Mouse (Mus musculus) liver, embryonic 12.5 days (tissue): ENCODE results near the gene Itgb6. TPM values are rescaled to one million over a fixed set of nuclear protein-coding genes. Genes with fewer than 3 reads are reported as not detected.

Experiments used
- ATAC-seq: fragments of 200-750 bp; cut with Nextera tagmentation; 2 replicates; pipeline ENCODE4 v1.8.0; 2017; ENCODE audit warnings: moderate number of reproducible peaks, mild to moderate bottlenecking, moderate library complexity
- H3K27ac ChIP-seq: fragments of 300-500 bp; sonication (generic); 2 replicates; pipeline ENCODE4 v1.5.1; 2016; ENCODE audit warnings: mild to moderate bottlenecking
- H3K27me3 ChIP-seq: fragments of 300-500 bp; sonication (generic); replicated peaks from 2 replicates; pipeline ENCODE4 v1.6.1; 2016; ENCODE audit warnings: mild to moderate bottlenecking, moderate library complexity
- H3K36me3 ChIP-seq: fragments of 300-500 bp; sonication (generic); 2 replicates; pipeline ENCODE4 v1.6.1; 2016; ENCODE audit warnings: mild to moderate bottlenecking, moderate library complexity
- H3K4me1 ChIP-seq: fragments of 300-500 bp; sonication (generic); 2 replicates; pipeline ENCODE4 v1.6.1; 2016
- H3K4me2 ChIP-seq: fragments of 300-500 bp; sonication (generic); 2 replicates; pipeline ENCODE4 v1.6.1; 2016; ENCODE audit warnings: mild to moderate bottlenecking, moderate library complexity
- H3K4me3 ChIP-seq: fragments of 300-500 bp; sonication (generic); 2 replicates; pipeline ENCODE4 v1.5.1; 2016; ENCODE audit warnings: mild to moderate bottlenecking, moderate library complexity
- H3K9ac ChIP-seq: fragments of 300-500 bp; sonication (generic); 2 replicates; pipeline ENCODE4 v1.6.1; 2016; ENCODE audit warnings: mild to moderate bottlenecking, moderate library complexity
- H3K9me3 ChIP-seq: fragments of 300-500 bp; sonication (generic); replicated peaks from 2 replicates; pipeline ENCODE4 v1.6.1; 2016; ENCODE audit warnings: mild to moderate bottlenecking, moderate library complexity
- WGBS: fragments of 180-500 bp; shearing (Covaris S2); methylation state at CpG from one replicate; pipeline ENCODE4 v1.1.7; 2016; ENCODE audit not compliant: insufficient replicate concordance; 5-methylcytosine and 5-hydroxymethylcytosine counted together
- polyA plus RNA-seq: library from polyadenylated mRNA; unstranded; fragments of >200 nt; fragmentation: Nextera tagmentation; extraction: Ambion mirVana; gene quantifications from 2 replicates; pipeline ENCODE4 v1.2.1, GENCODE M21; 2016

Itgb6 gene
- polyA plus RNA-seq, 1 experiment from 2014 or later: 0.04 TPM

DNA sequence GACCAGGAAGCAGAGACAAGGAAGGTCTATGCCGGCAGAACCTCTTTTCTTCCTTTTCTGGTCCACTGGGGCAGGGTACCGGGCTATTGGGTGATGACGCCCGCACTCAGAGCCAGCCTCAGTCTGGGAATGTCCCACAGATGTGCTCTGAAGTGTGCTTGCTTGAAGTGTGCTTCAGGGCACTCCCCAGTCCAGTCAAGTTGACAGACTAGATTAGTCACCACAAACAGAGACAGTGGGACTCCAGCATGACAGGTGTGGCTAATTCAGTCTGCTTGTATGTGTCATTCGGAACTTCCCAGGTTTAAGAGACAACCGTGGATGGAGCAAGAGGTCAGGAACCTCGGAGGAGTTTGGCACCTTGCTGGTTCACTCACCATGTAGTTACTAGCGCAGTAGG lies 27.9 kb downstream of the Itgb6 start:
- H3K36me3 ChIP-seq: no peaks in the 10 kb centered on the region
- no peak overlapping the region for H3K9ac ChIP-seq
- H3K4me3 ChIP-seq: no peak overlapping the region
- no peak overlapping the region for H3K4me2 ChIP-seq
- WGBS: 75% methylated on average over 8 of the region's 8 CpGs
- no peaks in the 10 kb centered on the region for H3K9me3 ChIP-seq
- H3K27me3 ChIP-seq: no peaks in the 10 kb centered on the region
- ATAC-seq: no peak
- H3K4me1 ChIP-seq: no peaks in the 10 kb centered on the region
- no peak overlapping the region for H3K27ac ChIP-seq

DNA sequence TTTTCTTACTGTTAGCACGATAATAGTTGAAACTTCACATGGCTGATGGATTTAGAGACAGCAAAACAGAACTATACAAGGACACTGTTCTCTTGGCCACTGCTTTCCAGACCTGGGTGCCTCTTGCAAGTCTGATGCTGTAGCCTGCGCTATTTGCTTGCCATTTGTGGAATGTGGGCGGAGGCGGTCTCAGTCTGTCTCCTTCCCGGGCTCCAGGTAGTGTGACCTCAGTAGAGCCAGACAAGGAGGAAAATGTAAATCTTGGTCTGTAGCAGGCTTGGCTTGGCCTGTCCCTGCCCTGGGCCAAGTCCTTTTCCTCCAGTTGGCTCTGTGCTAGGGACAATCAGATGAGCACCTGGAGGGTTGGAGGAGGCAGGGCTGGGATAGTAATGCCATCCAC lies 30.2 kb downstream of the Itgb6 start:
- Histone ChIP-seq H3K9me3 (no peaks in the 10 kb centered on the region), H3K4me2 (no peak overlapping the region), H3K4me3 (no peak overlapping the region), H3K27me3 (no peaks in the 10 kb centered on the region), H3K27ac (no peak overlapping the region), H3K36me3 (no peaks in the 10 kb centered on the region), H3K9ac (no peak overlapping the region), H3K4me1 (no peaks in the 10 kb centered on the region; the same call in 1 of the 2 replicates)
- no peak for ATAC-seq
- WGBS: 60% methylated on average over 5 of the region's 5 CpGs

DNA sequence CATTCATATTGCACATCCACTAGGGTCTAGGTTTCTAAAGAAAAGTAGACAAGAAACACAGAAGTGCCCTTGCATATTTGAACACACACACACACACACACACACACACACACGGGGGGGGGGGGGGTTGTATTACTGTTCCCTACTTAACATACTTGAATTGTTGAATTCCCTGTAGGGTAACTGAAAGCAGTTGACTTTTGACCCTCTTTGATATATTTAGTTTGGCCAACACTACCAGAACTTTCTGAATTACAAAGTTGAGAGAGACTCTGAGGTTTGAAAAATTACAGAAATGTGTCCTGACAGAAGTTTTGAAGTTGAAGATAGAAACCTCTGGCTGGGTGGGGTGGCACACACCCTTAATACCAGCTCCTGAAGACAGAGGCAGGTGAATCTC lies 32.2 kb downstream of the Itgb6 start:
- no peak for ATAC-seq
- H3K4me2 ChIP-seq: no peak overlapping the region
- no peaks in the 10 kb centered on the region for H3K9me3 ChIP-seq
- no peak overlapping the region for H3K27ac ChIP-seq
- H3K4me1 ChIP-seq: no peaks in the 10 kb centered on the region; the same call in 1 of the 2 replicates
- no peaks in the 10 kb centered on the region for H3K36me3 ChIP-seq
- no peaks in the 10 kb centered on the region for H3K27me3 ChIP-seq
- H3K9ac ChIP-seq: no peak overlapping the region
- no peak overlapping the region for H3K4me3 ChIP-seq
- 42% methylated on average over 1 of the region's 1 CpGs for WGBS

DNA sequence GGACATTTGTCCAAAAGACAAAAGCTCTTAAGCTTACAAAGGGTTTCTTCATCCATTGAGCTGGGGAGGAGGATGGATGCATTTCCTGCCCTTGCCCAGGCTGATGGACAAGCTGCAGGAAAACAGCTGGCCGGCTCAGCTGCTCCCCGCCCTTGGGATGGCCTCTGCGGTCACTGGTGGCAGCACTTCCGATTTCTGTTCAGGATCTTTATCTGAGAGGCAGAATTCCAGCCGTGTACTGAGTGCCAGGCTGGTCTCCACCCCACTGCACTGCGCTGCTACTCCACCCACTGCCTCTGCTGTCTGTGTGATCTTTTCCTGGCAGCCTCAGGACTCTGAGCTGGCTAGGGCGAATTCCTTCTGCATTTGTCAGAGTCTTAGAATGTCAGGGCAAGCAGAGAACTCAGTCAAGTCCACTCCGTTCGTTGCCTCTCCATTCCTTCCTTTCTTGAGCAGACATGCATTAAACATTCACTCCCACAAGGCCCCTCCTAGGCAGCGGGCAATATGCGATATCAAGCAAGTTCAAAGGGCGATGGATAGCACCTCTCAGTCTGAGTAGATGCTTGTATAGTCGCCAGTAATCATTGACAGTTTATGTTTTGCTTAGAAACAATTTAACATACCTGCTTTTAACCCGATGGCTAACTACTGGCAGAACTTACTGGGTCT lies 33.4 kb downstream of the Itgb6 start:
- no peak for ATAC-seq
- Histone ChIP-seq H3K36me3 (no peaks in the 10 kb centered on the region), H3K4me3 (no peak overlapping the region), H3K27ac (no peak overlapping the region), H3K4me2 (no peak overlapping the region), H3K4me1 (no peaks in the 10 kb centered on the region; the same call in 1 of the 2 replicates), H3K27me3 (no peaks in the 10 kb centered on the region), H3K9me3 (no peaks in the 10 kb centered on the region), H3K9ac (no peak overlapping the region)
- WGBS: 33% methylated on average over 14 of the region's 14 CpGs

DNA sequence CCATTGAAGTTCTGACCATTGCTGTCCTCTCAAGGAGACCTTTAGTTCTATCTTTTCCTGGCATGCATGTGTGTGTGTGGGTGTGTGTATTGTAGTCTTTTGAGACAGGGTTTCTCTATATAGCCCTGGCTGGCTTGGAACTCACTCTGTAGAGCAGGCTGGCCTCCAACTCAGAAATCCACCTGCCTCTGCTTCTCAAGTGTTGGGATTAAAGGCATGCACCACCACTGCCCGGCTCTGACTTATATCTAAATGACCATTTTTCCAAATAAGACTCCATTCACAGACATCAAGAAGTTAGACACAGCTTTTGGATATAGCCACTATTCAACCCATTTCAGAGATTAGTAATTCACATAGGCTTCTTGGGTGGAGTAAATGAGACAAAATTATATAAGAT lies 34.3 kb downstream of the Itgb6 start:
- Histone ChIP-seq H3K9me3 (no peaks in the 10 kb centered on the region), H3K9ac (no peak overlapping the region), H3K36me3 (no peaks in the 10 kb centered on the region), H3K4me2 (no peak overlapping the region), H3K4me1 (no peaks in the 10 kb centered on the region; the same call in 1 of the 2 replicates), H3K27me3 (no peaks in the 10 kb centered on the region), H3K27ac (no peak overlapping the region), H3K4me3 (no peak overlapping the region)
- ATAC-seq: no peak
- 81% methylated on average over 1 of the region's 1 CpGs for WGBS

DNA sequence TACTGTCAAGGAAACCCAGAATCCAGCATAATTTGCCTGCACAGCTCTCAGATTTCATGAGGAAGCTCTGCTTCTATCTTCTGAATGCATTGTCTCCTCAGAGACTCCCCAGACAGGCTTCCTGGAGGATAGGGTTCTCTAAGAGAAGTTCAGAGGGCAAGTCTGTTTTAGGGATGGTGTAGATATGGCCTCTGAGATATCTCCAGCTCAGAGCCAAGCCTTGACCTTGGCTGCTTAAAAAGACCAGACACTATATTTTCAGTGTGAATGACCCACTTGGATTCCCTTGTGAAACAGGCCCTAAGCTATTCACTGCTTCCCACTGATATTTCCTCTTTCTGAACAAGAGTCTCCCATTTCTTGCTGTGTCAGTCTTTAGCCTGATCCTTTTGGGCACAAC lies 36.5 kb downstream of the Itgb6 start:
- ATAC-seq: no peak
- Histone ChIP-seq H3K4me3 (no peak overlapping the region), H3K4me2 (no peak overlapping the region), H3K9me3 (no peaks in the 10 kb centered on the region), H3K36me3 (no peaks in the 10 kb centered on the region), H3K9ac (no peak overlapping the region), H3K4me1 (no peaks in the 10 kb centered on the region; the same call in 1 of the 2 replicates), H3K27ac (no peak overlapping the region), H3K27me3 (no peaks in the 10 kb centered on the region)

DNA sequence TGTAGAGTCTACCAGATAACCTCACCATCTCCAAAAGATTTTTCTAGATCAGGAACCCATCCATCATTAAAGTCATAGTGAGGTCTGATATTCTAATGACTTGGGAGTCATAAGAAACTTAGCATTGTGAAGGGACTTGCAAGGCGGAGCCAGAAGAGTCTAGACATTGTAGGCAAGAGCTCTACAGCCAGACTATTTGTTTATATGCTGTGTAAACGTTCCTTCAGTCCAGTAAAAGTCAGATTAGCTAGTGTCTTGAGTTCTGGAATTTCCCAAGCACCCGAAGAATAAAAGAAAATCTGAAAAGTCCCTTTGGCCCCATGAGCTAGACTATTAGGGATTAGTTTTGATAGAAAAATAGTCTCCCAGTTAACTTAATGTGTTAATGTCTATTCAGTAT lies 38.3 kb downstream of the Itgb6 start:
- no peaks in the 10 kb centered on the region for H3K36me3 ChIP-seq
- 46% methylated on average over 3 of the region's 3 CpGs for WGBS
- no peaks in the 10 kb centered on the region for H3K9me3 ChIP-seq
- ATAC-seq: no peak
- H3K9ac ChIP-seq: no peak overlapping the region
- H3K4me1 ChIP-seq: no peaks in the 10 kb centered on the region; the same call in 1 of the 2 replicates
- no peaks in the 10 kb centered on the region for H3K27me3 ChIP-seq
- no peak overlapping the region for H3K4me3 ChIP-seq
- no peak overlapping the region for H3K4me2 ChIP-seq
- H3K27ac ChIP-seq: no peak overlapping the region

DNA sequence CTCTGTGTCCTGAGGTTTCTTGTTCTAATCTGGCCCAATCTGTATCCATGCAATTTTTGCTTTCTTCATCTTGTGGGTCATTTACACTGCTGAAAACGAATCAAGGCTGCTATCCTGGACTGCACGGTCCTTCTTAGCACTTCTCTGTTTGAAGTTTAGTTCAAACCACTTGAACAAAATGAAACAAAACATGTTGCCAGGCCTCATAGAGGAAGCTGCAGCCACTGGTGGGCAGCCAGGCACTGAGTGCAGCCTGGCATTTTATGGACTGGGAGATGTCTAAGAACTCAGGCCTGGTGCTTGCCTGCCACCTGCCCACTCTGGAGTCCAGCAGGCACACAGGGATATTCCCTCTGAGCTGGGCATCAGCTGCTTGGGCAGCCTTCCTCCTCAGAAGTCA lies 39.9 kb downstream of the Itgb6 start:
- Histone ChIP-seq H3K36me3 (no peaks in the 10 kb centered on the region), H3K4me1 (no peaks in the 10 kb centered on the region), H3K27ac (no peak overlapping the region), H3K4me3 (no peak overlapping the region), H3K4me2 (no peak overlapping the region), H3K27me3 (no peaks in the 10 kb centered on the region), H3K9ac (no peak overlapping the region), H3K9me3 (no peaks in the 10 kb centered on the region)
- WGBS: 64% methylated on average over 2 of the region's 2 CpGs
- no peak for ATAC-seq

DNA sequence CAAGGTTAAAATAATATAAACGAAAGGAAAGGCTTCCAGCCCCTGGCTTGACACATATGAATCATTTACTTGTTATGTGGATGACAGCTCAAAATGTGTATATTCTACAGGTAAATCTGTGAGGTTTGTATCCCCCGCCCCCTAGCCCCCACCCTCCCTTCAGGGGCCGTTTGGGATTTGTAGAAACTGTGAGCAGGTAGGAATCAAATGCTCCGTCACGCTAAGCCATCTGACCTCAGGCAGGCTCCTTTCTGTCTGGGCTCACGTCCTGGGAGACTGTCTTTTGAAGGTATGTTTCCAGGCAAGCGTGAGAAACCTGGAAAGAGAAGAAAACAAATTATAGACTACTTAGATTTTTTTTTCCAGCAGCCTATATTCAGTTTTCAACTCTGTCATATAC lies 48.0 kb downstream of the Itgb6 start:
- 60% methylated on average over 7 of the region's 7 CpGs for WGBS
- no peak for ATAC-seq
- Histone ChIP-seq H3K9me3 (no peaks in the 10 kb centered on the region), H3K36me3 (no peaks in the 10 kb centered on the region), H3K4me3 (no peak overlapping the region), H3K9ac (no peak overlapping the region), H3K4me2 (no peak overlapping the region), H3K27ac (no peak overlapping the region), H3K4me1 (no peaks in the 10 kb centered on the region), H3K27me3 (no peaks in the 10 kb centered on the region)

DNA sequence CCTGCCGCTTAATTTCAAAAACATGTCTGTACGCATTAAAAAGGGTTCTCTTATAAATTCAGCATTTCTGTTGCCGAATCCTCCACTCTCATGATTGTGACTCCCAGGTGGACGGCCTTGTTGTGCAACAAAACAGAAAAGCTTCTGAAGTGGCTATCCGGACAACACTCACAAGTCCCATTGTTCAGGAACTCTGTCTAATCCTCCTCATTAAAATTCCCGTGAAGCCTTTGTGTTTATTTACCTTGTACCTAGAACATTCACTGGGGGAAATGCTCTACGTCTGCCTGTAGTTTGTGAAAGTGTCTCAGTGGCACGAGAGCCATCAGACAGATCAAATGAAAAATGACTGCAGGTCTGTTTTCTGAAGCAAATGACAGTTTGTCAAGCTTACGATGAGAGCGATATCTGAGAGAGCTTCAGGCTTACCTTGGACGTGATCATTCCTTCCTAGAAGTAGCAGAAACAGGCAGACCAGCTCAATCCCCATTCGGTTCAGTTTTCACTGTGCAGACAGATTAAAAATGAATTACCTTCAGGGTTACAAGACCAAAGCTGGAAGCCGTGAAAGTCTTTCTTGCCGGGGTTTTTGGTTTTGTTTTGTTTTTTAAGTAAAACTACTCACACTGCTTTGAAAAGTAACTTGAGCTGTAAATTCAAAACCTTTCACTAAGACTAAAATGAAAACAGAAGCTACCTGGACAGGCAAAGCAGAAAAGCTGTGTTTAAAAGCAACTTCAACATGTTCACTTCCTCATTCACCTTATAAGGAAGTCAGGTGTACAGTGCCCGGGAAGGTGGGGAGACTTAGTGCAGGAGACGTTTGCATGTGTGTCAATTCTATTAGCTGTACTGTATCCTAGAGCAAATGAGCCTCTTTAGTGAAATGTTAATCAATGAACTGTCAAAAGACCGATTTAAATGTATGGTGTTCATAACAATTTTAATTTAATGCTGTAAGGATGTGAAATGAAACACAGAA lies 49.2 kb downstream of the Itgb6 start:
- 61% methylated on average over 17 of the region's 17 CpGs for WGBS
- Histone ChIP-seq H3K27me3 (no peaks in the 10 kb centered on the region), H3K9me3 (no peaks in the 10 kb centered on the region), H3K4me3 (no peak overlapping the region), H3K9ac (no peak overlapping the region), H3K27ac (no peak overlapping the region), H3K4me1 (no peaks in the 10 kb centered on the region), H3K36me3 (no peaks in the 10 kb centered on the region), H3K4me2 (no peak overlapping the region)
- no peak for ATAC-seq

DNA sequence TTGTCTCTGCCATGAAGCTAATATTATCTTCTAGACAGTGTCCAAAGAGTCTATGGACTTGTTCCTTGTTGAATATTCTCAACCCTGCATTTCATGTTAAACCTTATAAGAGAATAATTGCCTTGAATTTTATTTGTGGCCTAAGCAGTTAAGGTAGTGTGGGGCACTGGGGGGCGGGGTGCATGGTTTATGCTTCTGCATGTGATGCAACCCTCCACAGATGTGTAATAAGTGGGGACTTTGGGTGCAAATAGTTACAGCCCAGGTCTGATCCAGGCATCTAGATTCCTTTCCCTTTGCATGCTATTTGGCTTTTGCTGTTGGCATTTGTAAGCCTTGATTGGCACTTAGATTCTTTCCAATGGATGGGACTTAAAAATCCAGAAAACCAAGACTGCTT lies 51.2 kb downstream of the Itgb6 start:
- no peak overlapping the region for H3K4me2 ChIP-seq
- WGBS: 65% methylated on average over 1 of the region's 1 CpGs
- H3K36me3 ChIP-seq: no peaks in the 10 kb centered on the region
- no peak for ATAC-seq
- no peaks in the 10 kb centered on the region for H3K9me3 ChIP-seq
- no peak overlapping the region for H3K4me3 ChIP-seq
- H3K4me1 ChIP-seq: no peaks in the 10 kb centered on the region
- H3K9ac ChIP-seq: no peak overlapping the region
- no peak overlapping the region for H3K27ac ChIP-seq
- no peaks in the 10 kb centered on the region for H3K27me3 ChIP-seq

DNA sequence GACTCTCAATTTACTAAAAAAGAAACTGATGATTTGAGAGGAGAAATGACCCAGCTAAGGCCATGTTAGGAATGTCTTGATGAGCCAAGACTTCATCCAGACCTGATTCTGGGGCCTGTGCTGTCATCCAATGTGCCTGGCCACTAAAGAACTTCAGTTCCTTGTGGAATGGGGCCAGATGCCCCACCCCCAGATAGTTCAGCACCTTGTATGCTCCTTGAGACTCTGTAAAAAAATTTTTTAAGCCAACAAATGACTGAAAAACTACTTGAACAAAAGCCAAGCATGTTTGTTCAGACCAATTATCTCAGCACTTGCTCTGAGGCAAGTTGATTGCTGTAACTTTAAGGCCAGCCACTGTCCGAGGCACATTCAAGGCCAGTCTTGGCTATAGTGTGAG lies 59.4 kb downstream of the Itgb6 start:
- no peak overlapping the region for H3K4me3 ChIP-seq
- no peaks in the 10 kb centered on the region for H3K27me3 ChIP-seq
- H3K4me1 ChIP-seq: no peaks in the 10 kb centered on the region
- H3K9ac ChIP-seq: no peak overlapping the region
- H3K36me3 ChIP-seq: no peaks in the 10 kb centered on the region
- H3K27ac ChIP-seq: no peak overlapping the region
- H3K4me2 ChIP-seq: no peak overlapping the region
- H3K9me3 ChIP-seq: no peaks in the 10 kb centered on the region
- 71% methylated on average over 1 of the region's 1 CpGs for WGBS
- ATAC-seq: no peak
